Mouse (Mus musculus) bone marrow, adult 2 months (tissue): ENCODE measurements around the gene Treml1. TPM values are rescaled to one million over a fixed set of nuclear protein-coding genes. Genes with fewer than 3 reads are reported as not detected.

Experiments used
- H3K27ac ChIP-seq: fragments of 200-500 bp; 2 replicates; pipeline ENCODE4 v1.5.1; 2012; ENCODE audit warnings: low read depth, mild to moderate bottlenecking, control low read depth, inconsistent platforms, low read length; ENCODE audit not compliant: control insufficient read depth, poor library complexity, insufficient read depth
- H3K4me1 ChIP-seq: fragments of 200-500 bp; 2 replicates; pipeline ENCODE4 v1.6.1; 2011; ENCODE audit warnings: low read length; ENCODE audit not compliant: control insufficient read depth, insufficient read depth
- H3K4me3 ChIP-seq: fragments of 200-500 bp; replicated peaks from 2 replicates; pipeline ENCODE3; 2011; ENCODE audit warnings: mild to moderate bottlenecking, low read depth, low read length, control low read depth; ENCODE audit not compliant: control insufficient read depth
- CTCF ChIP-seq: fragments of 200-500 bp; IDR thresholded peaks from 2 replicates; pipeline ENCODE4 v1.5.1; 2011; ENCODE audit warnings: low read length, control low read depth; ENCODE audit not compliant: control insufficient read depth, insufficient read depth
- POLR2A ChIP-seq: fragments of 200-500 bp; IDR thresholded peaks from 2 replicates; pipeline ENCODE4 v1.6.1; 2011; ENCODE audit warnings: low read depth, mild to moderate bottlenecking, control low read depth, low read length, borderline replicate concordance; ENCODE audit not compliant: control insufficient read depth
- WGBS: fragments of 180-500 bp; shearing (Covaris S2); methylation state at CpG from one replicate; pipeline ENCODE4 v1.1.7; 2018; 5-methylcytosine and 5-hydroxymethylcytosine counted together
- polyA plus RNA-seq: library from polyadenylated mRNA; stranded (reverse); fragments of >200 nt; gene quantifications from 2 replicates; pipeline ENCODE4 v1.2.4, GENCODE M21; 2011; ENCODE audit warnings: low replicate concordance; ENCODE audit not compliant: missing spikeins, insufficient read depth, insufficient read length

The Treml1 gene
- polyA plus RNA-seq, 1 experiment: 115 TPM

DNA sequence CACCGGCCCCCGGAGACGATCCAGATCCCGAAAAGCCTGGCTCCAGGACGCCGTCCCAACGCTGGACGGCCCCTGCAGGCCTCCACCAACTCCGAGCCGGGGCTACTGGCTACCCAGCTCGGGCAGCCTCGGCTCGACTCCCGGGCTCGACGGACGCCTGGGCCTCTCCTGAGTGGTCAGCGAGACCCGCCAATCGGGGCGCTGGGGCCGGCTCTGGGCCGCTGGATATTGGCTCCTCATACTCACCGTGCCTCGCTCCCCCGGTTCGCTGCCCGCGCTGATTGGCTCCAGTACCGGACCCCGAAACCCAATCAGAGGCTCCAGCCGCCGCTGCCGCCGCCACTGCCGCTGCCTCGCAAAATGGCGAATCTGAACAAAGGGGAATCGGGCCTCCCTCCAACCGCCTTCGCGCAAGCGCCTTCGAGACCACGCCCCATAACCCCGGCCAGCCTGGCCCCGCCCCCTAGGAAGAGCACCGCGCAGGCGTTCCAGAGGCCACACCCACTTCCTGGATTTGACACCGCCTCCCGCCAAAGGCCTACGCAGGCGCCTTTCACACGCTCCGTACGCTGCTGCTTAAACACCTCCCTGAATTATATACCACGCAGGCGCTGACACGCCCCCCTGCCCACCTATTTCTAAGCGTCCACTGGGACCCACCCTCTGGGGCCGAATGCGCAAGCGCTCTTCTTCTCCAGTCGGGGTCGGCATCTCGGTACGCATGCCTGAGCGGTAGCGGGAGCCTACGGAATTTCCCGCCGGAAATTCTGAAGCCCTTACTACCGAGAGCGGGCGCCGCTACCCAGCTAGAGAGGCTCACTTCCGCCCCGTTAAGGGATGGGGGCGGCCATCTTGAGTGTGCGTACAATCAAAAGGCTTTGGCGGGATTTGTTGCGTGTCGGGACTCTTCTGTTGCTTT is 49.9 kb downstream of the Treml1 start, which contains the start of the genes Nfya and Oard1:
Gene Nfya, minus strand, starts transcription at position 527 of the 919 bp plus-strand sequence.
Gene Oard1, plus strand, starts transcription at position 635 of the 919 bp plus-strand sequence.
- TF ChIP-seq POLR2A (peak; percentile 63), CTCF (no peak)
- peak within 1 kb of the TSS; percentile 87 for H3K4me3 ChIP-seq
- peaks cover 3% of the 10 kb centered on the region for H3K4me1 ChIP-seq
- peak within 1 kb of the TSS; percentile 99 for H3K27ac ChIP-seq
- WGBS: under 1% methylated on average over 84 of the region's 84 CpGs

DNA sequence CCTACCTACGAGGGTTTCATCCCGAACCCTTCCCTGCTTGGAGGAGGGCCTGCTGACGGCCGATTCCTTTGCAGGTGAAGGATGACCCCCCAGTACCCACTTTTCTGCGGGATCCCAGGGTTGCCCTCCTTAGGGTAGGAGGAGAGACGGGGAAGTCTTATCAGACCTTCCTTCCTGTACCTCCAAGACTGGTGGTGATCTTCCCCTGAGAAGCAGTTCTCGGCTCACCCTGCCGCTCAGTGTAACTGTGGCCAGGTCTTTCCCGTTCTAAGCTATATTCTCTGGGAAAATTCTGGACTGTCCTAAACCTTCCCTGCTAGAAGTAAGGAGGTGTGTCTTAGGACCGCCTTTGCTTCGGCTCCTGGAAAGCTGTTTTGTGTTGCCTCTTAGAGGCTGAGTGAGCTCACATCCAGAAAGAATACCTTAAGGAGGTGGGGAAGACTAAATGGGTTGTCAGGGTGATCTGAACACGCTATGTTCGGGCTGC is 50.6 kb downstream of the Treml1 start:
- Histone ChIP-seq H3K4me1 (peaks cover 3% of the 10 kb centered on the region), H3K27ac (peak overlapping the region; percentile 78), H3K4me3 (peak overlapping the region; percentile 68)
- under 1% methylated on average over 13 of the region's 13 CpGs for WGBS
- TF ChIP-seq POLR2A: no peak
- no peak for TF ChIP-seq CTCF

DNA sequence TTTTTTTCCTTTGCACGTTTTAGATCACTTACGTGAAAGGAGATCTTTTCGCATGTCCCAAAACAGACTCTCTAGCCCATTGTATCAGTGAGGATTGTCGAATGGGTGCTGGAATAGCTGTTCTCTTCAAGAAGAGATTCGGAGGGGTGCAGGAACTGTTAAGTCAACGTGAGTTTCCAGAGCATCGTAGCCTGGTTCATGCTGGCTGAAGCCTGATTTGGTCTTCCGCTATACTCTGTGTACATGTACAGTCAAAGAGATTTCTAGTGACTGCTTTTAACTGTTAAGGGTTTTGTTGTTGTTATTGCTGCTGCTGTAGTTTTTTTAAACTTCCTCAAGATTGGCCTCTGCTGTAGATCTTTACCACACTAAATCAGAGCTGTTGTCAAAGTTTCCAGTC is 51.5 kb downstream of the Treml1 start:
- 44% methylated on average over 8 of the region's 8 CpGs for WGBS
- Histone ChIP-seq H3K27ac (no peak overlapping the region), H3K4me3 (peak overlapping the region; percentile 37), H3K4me1 (peaks cover 3% of the 10 kb centered on the region)
- TF ChIP-seq CTCF (no peak), POLR2A (no peak)

- no peak overlapping the region for H3K27ac ChIP-seq
- 88% methylated on average over 7 of the region's 7 CpGs for WGBS
- no peak overlapping the region for H3K4me3 ChIP-seq
- no peaks in the 10 kb centered on the region; the same call in 1 of the 2 replicates for H3K4me1 ChIP-seq
- TF ChIP-seq POLR2A: no peak
- no peak for TF ChIP-seq CTCF
Measured at GRCm38 (mm10) chr17:48416011-48416410, 56.3 kb downstream of the Treml1 start.

Other genes starting within 250 kb of the Treml1 start
- gene 9830107B12Rik, start 213.6 kb upstream of the Treml1 start, polyA plus RNA-seq: 4.3 and 10.2 TPM in 2 replicates
- gene A530064D06Rik, start 192.6 kb upstream of the Treml1 start, polyA plus RNA-seq: 3.3 and 8.2 TPM in 2 replicates
- 3.8 and 11.7 TPM in 2 replicates for gene Trem1, start 127.1 kb upstream of the Treml1 start, polyA plus RNA-seq
- 18.5 and 53.5 TPM in 2 replicates for gene Trem3, start 112.1 kb upstream of the Treml1 start, polyA plus RNA-seq
- gene Treml4, start 95.6 kb upstream of the Treml1 start, polyA plus RNA-seq: 5.4 and 21.2 TPM in 2 replicates
- 56.4 and 152 TPM in 2 replicates for gene Treml2, start 60.4 kb upstream of the Treml1 start, polyA plus RNA-seq
- gene B430306N03Rik, start 43.8 kb upstream of the Treml1 start, polyA plus RNA-seq: 14.0 and 32.4 TPM in 2 replicates
- 4.0 and 6.2 TPM in 2 replicates for gene Trem2, start 13.5 kb upstream of the Treml1 start, polyA plus RNA-seq
- 24.2 and 28.6 TPM in 2 replicates for gene Nfya, start 50.0 kb downstream of the Treml1 start, polyA plus RNA-seq
- gene Oard1, start 50.1 kb downstream of the Treml1 start, polyA plus RNA-seq: 36.6 and 44.1 TPM in 2 replicates
- gene Apobec2, start 73.0 kb downstream of the Treml1 start, polyA plus RNA-seq: 0.92 TPM in 1 of 2 replicates, not detected in the other
- 307 and 314 TPM in 2 replicates for gene Tspo2, start 91.6 kb downstream of the Treml1 start, polyA plus RNA-seq
- gene Unc5cl, start 95.0 kb downstream of the Treml1 start, polyA plus RNA-seq: 4.3 and 4.7 TPM in 2 replicates